Mouse (Mus musculus) limb, embryonic 14.5 days (tissue): ENCODE results near the gene Tcf7l1. TPM values are rescaled to one million over a fixed set of nuclear protein-coding genes. Genes with fewer than 3 reads are reported as not detected.
A peak's percentile ranks its signal among the peaks of the same experiment; 100 is the strongest.

Experiments
- ATAC-seq: fragments of 200-750 bp; cut with Nextera tagmentation; 2 replicates; pipeline ENCODE4 v1.8.0; 2017; ENCODE audit warnings: low read depth, moderate number of reproducible peaks, moderate TSS enrichment; ENCODE audit not compliant: low FRiP score
- DNase-seq: peaks from one replicate; pipeline ENCODE4 v3.0.0-alpha.2; 2015; ENCODE audit warnings: low spot score
- H3K27ac ChIP-seq: fragments of 300-500 bp; sonication (generic); replicated peaks from 2 replicates; pipeline ENCODE4 v1.5.1; 2014; ENCODE audit warnings: low read depth, mild to moderate bottlenecking, low read length, moderate library complexity, mixed read lengths
- H3K27me3 ChIP-seq: fragments of 300-500 bp; sonication (generic); 2 replicates; pipeline ENCODE4 v1.6.1; 2014; ENCODE audit warnings: low read length, mixed read lengths; ENCODE audit not compliant: control insufficient read depth, insufficient read depth
- H3K36me3 ChIP-seq: fragments of 300-500 bp; sonication (generic); 2 replicates; pipeline ENCODE4 v1.6.1; 2014; ENCODE audit warnings: mild to moderate bottlenecking, low read length, moderate library complexity, mixed read lengths; ENCODE audit not compliant: control insufficient read depth, insufficient read depth
- H3K4me1 ChIP-seq: fragments of 300-500 bp; sonication (generic); 2 replicates; pipeline ENCODE4 v1.6.1; 2014; ENCODE audit warnings: antibody characterized with exemption, low read length, mixed read lengths; ENCODE audit not compliant: control insufficient read depth, insufficient read depth
- H3K4me2 ChIP-seq: fragments of 300-500 bp; sonication (generic); replicated peaks from 2 replicates; pipeline ENCODE4 v1.6.1; 2014; ENCODE audit warnings: low read depth, mild to moderate bottlenecking, low read length, moderate library complexity; ENCODE audit not compliant: severe bottlenecking
- H3K4me3 ChIP-seq: fragments of 300-500 bp; sonication (generic); replicated peaks from 2 replicates; pipeline ENCODE4 v1.5.1; 2014; ENCODE audit warnings: low read length
- H3K9ac ChIP-seq: fragments of 300-500 bp; sonication (generic); 2 replicates; pipeline ENCODE4 v1.6.1; 2014; ENCODE audit warnings: mild to moderate bottlenecking, low read depth, low read length, moderate library complexity; ENCODE audit not compliant: severe bottlenecking
- H3K9me3 ChIP-seq: fragments of 300-500 bp; sonication (generic); 2 replicates; pipeline ENCODE4 v1.6.1; 2016; ENCODE audit warnings: low read length; ENCODE audit not compliant: control insufficient read depth
- POLR2A ChIP-seq: fragments of 200-500 bp; IDR thresholded peaks from 2 replicates; pipeline ENCODE4 v1.8.0; 2012; ENCODE audit warnings: inconsistent platforms, mild to moderate bottlenecking, moderate library complexity, borderline replicate concordance; ENCODE audit not compliant: insufficient read depth, insufficient read length; ENCODE audit errors: extremely low read depth
- WGBS: fragments of 180-500 bp; shearing (Covaris S2); extraction: QIAGEN DNeasy Blood & Tissue Kit; methylation state at CpG from one replicate; pipeline ENCODE4 v1.1.7; 2014; 5-methylcytosine and 5-hydroxymethylcytosine counted together
- polyA plus RNA-seq, 2 experiments: library from polyadenylated mRNA; depleted of rRNA in 1 of 2; stranded (reverse) in 1 of 2; unstranded in 1 of 2; fragments of >200 nt; fragmentation: Nextera tagmentation in 1 of 2; extraction: Ambion mirVana in 1 of 2; gene quantifications; 2 replicates each; pipeline versions ENCODE4 v1.2.1 to v1.2.3; 2012 to 2014

The Tcf7l1 gene
- polyA plus RNA-seq, 2 experiments, result 47.9 to 78.1 TPM

- Histone ChIP-seq H3K9ac (no peak overlapping the region), H3K4me1 (peaks cover 34% of the 10 kb centered on the region), H3K4me3 (no peak overlapping the region), H3K9me3 (no peaks in the 10 kb centered on the region), H3K4me2 (no peak overlapping the region), H3K36me3 (peaks cover 4% of the 10 kb centered on the region; the same call in 1 of the 2 replicates), H3K27ac (no peak overlapping the region), H3K27me3 (no peaks in the 10 kb centered on the region)
- ATAC-seq (no peak), DNase-seq (no peak)
- WGBS, result 92% methylated on average over 15 of the region's 15 CpGs
- no peak for TF ChIP-seq POLR2A
These were observed 36.2 kb downstream of the Tcf7l1 start for GRCm38 (mm10) chr6:72752824-72753223.

GRCm38 (mm10) chr6:72751210-72751609, 37.8 kb downstream of the Tcf7l1 start:
- WGBS, result 88% methylated on average over 1 of the region's 1 CpGs
- H3K4me1 ChIP-seq, result peaks cover 45% of the 10 kb centered on the region
- no peak overlapping the region for H3K9ac ChIP-seq
- H3K4me3 ChIP-seq, result no peak overlapping the region
- no peaks in the 10 kb centered on the region for H3K27me3 ChIP-seq
- no peak for TF ChIP-seq POLR2A
- H3K27ac ChIP-seq, result no peak overlapping the region
- no peak overlapping the region for H3K4me2 ChIP-seq
- peaks cover 4% of the 10 kb centered on the region; the same call in 1 of the 2 replicates for H3K36me3 ChIP-seq
- no peaks in the 10 kb centered on the region for H3K9me3 ChIP-seq
- ATAC-seq, result no peak
- no peak for DNase-seq

- Histone ChIP-seq H3K36me3 (peaks cover 4% of the 10 kb centered on the region; the same call in 1 of the 2 replicates), H3K27ac (0 out of 2 replicates have a peak overlapping the region, but pooled peaks have one; percentile 26), H3K9me3 (no peaks in the 10 kb centered on the region), H3K9ac (no peak overlapping the region), H3K4me1 (peaks cover 41% of the 10 kb centered on the region), H3K4me3 (no peak overlapping the region), H3K4me2 (no peak overlapping the region), H3K27me3 (no peaks in the 10 kb centered on the region)
- ATAC-seq (no peak), DNase-seq (no peak)
- 24% methylated on average over 5 of the region's 5 CpGs for WGBS
- TF ChIP-seq POLR2A, result no peak
These were observed 40.1 kb downstream of the Tcf7l1 start for GRCm38 (mm10) chr6:72748882-72749437.

GRCm38 (mm10) chr6:72748421-72748820, 40.6 kb downstream of the Tcf7l1 start:
- 2% methylated on average over 2 of the region's 2 CpGs for WGBS
- H3K9me3 ChIP-seq, result no peaks in the 10 kb centered on the region
- H3K9ac ChIP-seq, result no peak overlapping the region
- 0 out of 2 replicates have a peak overlapping the region, but pooled peaks have one; percentile 26 for H3K27ac ChIP-seq
- DNase-seq (no peak), ATAC-seq (0 out of 2 replicates have a peak, but pooled peaks have one; percentile 10)
- H3K4me1 ChIP-seq, result peaks cover 47% of the 10 kb centered on the region
- H3K27me3 ChIP-seq, result no peaks in the 10 kb centered on the region
- H3K36me3 ChIP-seq, result peaks cover 4% of the 10 kb centered on the region; the same call in 1 of the 2 replicates
- H3K4me3 ChIP-seq, result no peak overlapping the region
- no peak overlapping the region for H3K4me2 ChIP-seq
- no peak for TF ChIP-seq POLR2A

GRCm38 (mm10) chr6:72747814-72748213, 41.2 kb downstream of the Tcf7l1 start:
- Histone ChIP-seq H3K9ac (no peak overlapping the region), H3K4me3 (no peak overlapping the region), H3K36me3 (peaks cover under 1% of the 10 kb centered on the region; the same call in 1 of the 2 replicates), H3K27ac (no peak overlapping the region), H3K9me3 (no peaks in the 10 kb centered on the region), H3K4me2 (no peak overlapping the region), H3K4me1 (peaks cover 52% of the 10 kb centered on the region), H3K27me3 (no peaks in the 10 kb centered on the region)
- DNase-seq, result no peak
- TF ChIP-seq POLR2A, result no peak
- ATAC-seq, result no peak
- WGBS, result 71% methylated on average over 11 of the region's 11 CpGs

GRCm38 (mm10) chr6:72747156-72747555, 41.9 kb downstream of the Tcf7l1 start:
- no peak for TF ChIP-seq POLR2A

More at GRCm38 (mm10) chr6:72747156-72747555, 41.9 kb downstream of the Tcf7l1 start:
- DNase-seq (no peak), ATAC-seq (peak; percentile 79)
- 37% methylated on average over 4 of the region's 4 CpGs for WGBS
- 0 out of 2 replicates have a peak overlapping the region, but pooled peaks have one; percentile 26 for H3K27ac ChIP-seq
- H3K9me3 ChIP-seq, result no peaks in the 10 kb centered on the region
- peaks cover 4% of the 10 kb centered on the region; the same call in 1 of the 2 replicates for H3K36me3 ChIP-seq
- H3K9ac ChIP-seq, result no peak overlapping the region
- no peak overlapping the region for H3K4me3 ChIP-seq
- no peaks in the 10 kb centered on the region for H3K27me3 ChIP-seq
- peaks cover 52% of the 10 kb centered on the region for H3K4me1 ChIP-seq
- H3K4me2 ChIP-seq, result no peak overlapping the region
